Mouse (Mus musculus): Measurements from ENCODE around the gene Kif20b. TPM values are rescaled to one million over a fixed set of nuclear protein-coding genes. Genes with fewer than 3 reads are reported as not detected.

Gene Kif20b
- polyA plus RNA-seq, 1 experiment from 2014 or later, result 89.3 TPM

- WGBS, result 77% methylated on average over 2 of the region's 2 CpGs
- Histone ChIP-seq H3K9ac (no peak overlapping the region), H3K4me2 (no peak overlapping the region), H3K9me3 (ENCODE audit: low read depth, low read length) (no peaks in the 10 kb centered on the region), H3K27me3 (ENCODE audit: insufficient read depth, low read length) (no peaks in the 10 kb centered on the region), H3K4me1 (ENCODE audit: insufficient read depth) (peaks cover 6% of the 10 kb centered on the region; the same call in 1 of the 2 replicates), H3K27ac (ENCODE audit: low read depth) (no peak overlapping the region), H3K36me3 (ENCODE audit: insufficient read depth) (no peaks in the 10 kb centered on the region), H3K4me3 (ENCODE audit: low read depth, low read length) (no peak overlapping the region)
- no peak for TF ChIP-seq CTCF (IDR thresholded peaks at IDR 0.05; ENCODE audit: low read depth)
- DNase-seq (no peak), ATAC-seq (ENCODE audit: insufficient read depth) (no peak)
Measured at GRCm38 (mm10) chr19:34882443-34882842, 39.7 kb upstream of the Kif20b start.

DNA sequence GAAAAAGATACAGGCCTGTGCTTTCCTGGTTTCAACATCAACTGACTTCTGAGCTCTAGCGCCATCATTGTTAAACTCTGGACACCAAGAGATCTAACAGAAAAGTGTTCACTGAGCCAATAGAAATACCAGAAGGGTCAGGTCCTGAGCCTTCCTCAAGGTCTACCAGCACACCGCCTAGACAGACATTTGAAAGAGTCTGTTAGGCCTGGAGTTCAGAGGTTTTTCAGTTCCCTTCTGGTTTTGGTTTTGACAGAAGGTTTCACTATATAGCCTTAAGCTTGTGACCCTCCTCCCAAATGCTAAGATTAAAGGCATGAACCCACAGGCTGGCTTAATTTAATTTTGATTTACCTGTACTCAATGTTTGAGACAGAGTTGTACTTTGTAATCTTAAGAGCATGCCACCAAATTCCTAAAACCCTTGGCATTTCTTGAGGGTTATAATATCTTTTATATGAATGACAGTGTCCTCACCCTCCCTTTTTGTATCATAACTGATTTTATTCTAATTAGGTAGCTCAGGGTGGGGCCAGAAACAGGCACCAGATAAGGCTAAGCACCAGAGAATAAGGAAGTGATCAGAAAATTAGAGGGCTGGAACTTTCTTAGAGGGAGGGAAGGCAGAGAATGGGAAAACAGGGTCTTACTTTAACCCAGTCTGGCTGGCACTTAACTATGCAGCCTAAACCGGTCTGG, 38.5 kb upstream of the Kif20b start:
- TF ChIP-seq CTCF (IDR thresholded peaks at IDR 0.05; ENCODE audit: low read depth), result no peak
- Histone ChIP-seq H3K9ac (no peak overlapping the region), H3K4me3 (ENCODE audit: low read depth, low read length) (no peak overlapping the region), H3K27me3 (ENCODE audit: insufficient read depth, low read length) (no peaks in the 10 kb centered on the region), H3K9me3 (ENCODE audit: low read depth, low read length) (no peaks in the 10 kb centered on the region), H3K4me1 (ENCODE audit: insufficient read depth) (peaks cover 6% of the 10 kb centered on the region; the same call in 1 of the 2 replicates), H3K36me3 (ENCODE audit: insufficient read depth) (no peaks in the 10 kb centered on the region), H3K27ac (ENCODE audit: low read depth) (no peak overlapping the region), H3K4me2 (no peak overlapping the region)
- DNase-seq (no peak), ATAC-seq (ENCODE audit: insufficient read depth) (no peak)
- WGBS, result 77% methylated on average over 3 of the region's 3 CpGs

DNA sequence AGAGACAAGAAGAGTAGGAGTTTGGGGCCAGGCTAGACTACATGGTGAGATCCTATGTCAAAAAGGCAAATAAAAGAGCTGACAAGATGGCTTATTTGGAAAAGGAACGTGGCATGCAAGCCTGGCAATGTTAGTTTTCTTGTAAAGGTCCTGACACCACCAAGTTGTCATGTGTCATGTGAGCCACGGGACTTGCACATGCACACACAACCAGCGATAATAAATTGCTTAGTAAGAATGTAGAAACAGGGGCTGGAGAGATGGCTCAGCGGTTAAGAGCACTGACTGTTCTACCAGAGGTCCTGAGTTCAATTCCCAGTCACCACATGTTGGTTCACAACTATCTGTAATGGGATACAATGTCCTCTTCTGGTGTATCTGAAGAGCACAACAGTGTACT, 35.8 kb upstream of the Kif20b start:
- WGBS, result 58% methylated on average over 4 of the region's 4 CpGs
- Histone ChIP-seq H3K27me3 (ENCODE audit: insufficient read depth, low read length) (no peaks in the 10 kb centered on the region), H3K9ac (no peak overlapping the region), H3K9me3 (ENCODE audit: low read depth, low read length) (no peaks in the 10 kb centered on the region), H3K4me2 (no peak overlapping the region), H3K4me3 (ENCODE audit: low read depth, low read length) (no peak overlapping the region), H3K4me1 (ENCODE audit: insufficient read depth) (no peaks in the 10 kb centered on the region), H3K36me3 (ENCODE audit: insufficient read depth) (no peaks in the 10 kb centered on the region), H3K27ac (ENCODE audit: low read depth) (no peak overlapping the region)
- DNase-seq (no peak), ATAC-seq (ENCODE audit: insufficient read depth) (no peak)
- no peak for TF ChIP-seq CTCF (IDR thresholded peaks at IDR 0.05; ENCODE audit: low read depth)

DNA sequence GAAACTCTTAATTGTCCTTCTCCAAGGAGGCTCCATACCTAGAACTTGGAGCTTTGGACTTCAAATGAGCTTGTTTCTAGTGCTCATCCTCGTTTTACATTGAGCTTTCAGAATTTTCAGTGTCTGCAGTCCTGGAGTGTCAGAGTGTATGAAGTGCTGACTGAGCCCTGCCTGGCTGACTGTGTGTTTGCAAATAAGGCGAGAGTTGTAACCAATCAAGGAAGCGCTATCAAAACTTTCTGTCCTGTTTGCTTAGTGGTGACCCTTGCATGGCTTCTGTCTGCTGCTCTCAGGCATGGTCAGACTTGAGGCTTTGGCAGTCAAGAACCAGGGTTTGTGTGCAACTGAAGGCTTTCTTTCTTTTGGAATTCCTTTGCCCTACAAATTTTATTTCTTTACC, 31.2 kb upstream of the Kif20b start:
- H3K27ac ChIP-seq (ENCODE audit: low read depth), result no peak overlapping the region; the same call in 1 of the 2 replicates
- H3K9me3 ChIP-seq (ENCODE audit: low read depth, low read length), result no peaks in the 10 kb centered on the region
- H3K4me2 ChIP-seq, result no peak overlapping the region
- H3K36me3 ChIP-seq (ENCODE audit: insufficient read depth), result no peaks in the 10 kb centered on the region
- DNase-seq (peak; percentile 37), ATAC-seq (ENCODE audit: insufficient read depth) (no peak)
- no peak overlapping the region for H3K9ac ChIP-seq
- no peak for TF ChIP-seq CTCF (IDR thresholded peaks at IDR 0.05; ENCODE audit: low read depth)
- no peaks in the 10 kb centered on the region for H3K27me3 ChIP-seq (ENCODE audit: insufficient read depth, low read length)
- H3K4me1 ChIP-seq (ENCODE audit: insufficient read depth), result no peaks in the 10 kb centered on the region
- H3K4me3 ChIP-seq (ENCODE audit: low read depth, low read length), result no peak overlapping the region
- WGBS, result 37% methylated on average over 3 of the region's 3 CpGs

DNA sequence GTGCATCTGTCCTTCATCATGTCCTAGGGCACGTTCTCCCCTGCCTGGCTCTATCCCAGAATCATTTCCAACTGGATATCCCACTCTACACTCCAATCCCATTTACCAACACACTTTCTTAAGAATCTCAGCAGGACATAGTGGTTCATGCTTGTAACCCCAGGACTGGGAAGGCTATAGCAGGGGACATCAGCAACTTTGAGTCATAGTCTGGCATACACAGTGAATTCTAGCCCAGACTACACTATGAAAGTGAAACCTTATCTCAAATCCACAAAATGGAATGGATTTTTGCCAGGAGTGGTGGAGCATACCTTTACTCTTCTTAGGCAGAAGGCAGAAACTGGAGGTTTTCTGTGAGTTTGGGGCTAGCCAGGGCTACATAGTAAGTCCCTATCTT, 30.6 kb upstream of the Kif20b start:
- H3K9ac ChIP-seq, result no peak overlapping the region
- no peak for TF ChIP-seq CTCF (IDR thresholded peaks at IDR 0.05; ENCODE audit: low read depth)
- WGBS, result 63% methylated on average over 1 of the region's 1 CpGs
- no peak overlapping the region for H3K4me2 ChIP-seq
- no peaks in the 10 kb centered on the region for H3K9me3 ChIP-seq (ENCODE audit: low read depth, low read length)
- H3K4me3 ChIP-seq (ENCODE audit: low read depth, low read length), result no peak overlapping the region
- no peak overlapping the region for H3K27ac ChIP-seq (ENCODE audit: low read depth)
- H3K36me3 ChIP-seq (ENCODE audit: insufficient read depth), result no peaks in the 10 kb centered on the region
- DNase-seq (no peak), ATAC-seq (ENCODE audit: insufficient read depth) (no peak)
- H3K4me1 ChIP-seq (ENCODE audit: insufficient read depth), result no peaks in the 10 kb centered on the region
- no peaks in the 10 kb centered on the region for H3K27me3 ChIP-seq (ENCODE audit: insufficient read depth, low read length)

- H3K4me1 ChIP-seq (ENCODE audit: insufficient read depth), result no peaks in the 10 kb centered on the region
- no peak overlapping the region for H3K9ac ChIP-seq
- ATAC-seq (ENCODE audit: insufficient read depth) (no peak), DNase-seq (no peak)
- H3K4me2 ChIP-seq, result no peak overlapping the region
- WGBS, result 76% methylated on average over 4 of the region's 4 CpGs
- no peak overlapping the region for H3K27ac ChIP-seq (ENCODE audit: low read depth)
- H3K36me3 ChIP-seq (ENCODE audit: insufficient read depth), result no peaks in the 10 kb centered on the region
- no peaks in the 10 kb centered on the region for H3K27me3 ChIP-seq (ENCODE audit: insufficient read depth, low read length)
- H3K9me3 ChIP-seq (ENCODE audit: low read depth, low read length), result no peaks in the 10 kb centered on the region
- no peak overlapping the region for H3K4me3 ChIP-seq (ENCODE audit: low read depth, low read length)
- no peak for TF ChIP-seq CTCF (IDR thresholded peaks at IDR 0.05; ENCODE audit: low read depth)
Measured at GRCm38 (mm10) chr19:34895082-34895481, 27.1 kb upstream of the Kif20b start.

- Histone ChIP-seq H3K4me3 (ENCODE audit: low read depth, low read length) (no peak overlapping the region), H3K4me1 (ENCODE audit: insufficient read depth) (no peaks in the 10 kb centered on the region), H3K27ac (ENCODE audit: low read depth) (peak overlapping the region; percentile 61; the same call in 1 of the 2 replicates), H3K36me3 (ENCODE audit: insufficient read depth) (no peaks in the 10 kb centered on the region), H3K27me3 (ENCODE audit: insufficient read depth, low read length) (no peaks in the 10 kb centered on the region), H3K9me3 (ENCODE audit: low read depth, low read length) (no peaks in the 10 kb centered on the region), H3K9ac (no peak overlapping the region), H3K4me2 (no peak overlapping the region)
- DNase-seq, result peak; percentile 80
- WGBS, result 81% methylated on average over 15 of the region's 15 CpGs
- ATAC-seq (ENCODE audit: insufficient read depth), result peak; percentile 67
- TF ChIP-seq CTCF (IDR thresholded peaks at IDR 0.05; ENCODE audit: low read depth), result no peak
Measured at GRCm38 (mm10) chr19:34897082-34897965, 24.8 kb upstream of the Kif20b start.
